Mouse (Mus musculus) layer of hippocampus, adult 9-10 months (tissue): ENCODE data around the gene Per1.

Experiments
- DNase-seq: peaks from one replicate; pipeline ENCODE4 v3.0.0; 2022; ENCODE audit warnings: low spot score

Per1 gene

GRCm38 (mm10) chr11:69094697-69095429 lies at the start of gene Per1:
Gene Per1, plus strand, starts transcription at chr11:69095217.
- DNase-seq: peak; percentile 100

GRCm38 (mm10) chr11:69045531-69046394 lies 49.3 kb upstream of the Per1 start, which contains the start of gene Aurkb:
Gene Aurkb, plus strand, starts transcription at chr11:69045647.
- no peak for DNase-seq

GRCm38 (mm10) chr11:69046395-69046774 lies 48.6 kb upstream of the Per1 start:
- no peak for DNase-seq

- DNase-seq: no peak
These were observed 47.4 kb upstream of the Per1 start for GRCm38 (mm10) chr11:69047592-69047991.

- no peak for DNase-seq
These were observed 46.9 kb upstream of the Per1 start for GRCm38 (mm10) chr11:69048151-69048550.

GRCm38 (mm10) chr11:69050748-69051147 lies 44.3 kb upstream of the Per1 start:
- DNase-seq: no peak

- no peak for DNase-seq
These were observed 43.2 kb upstream of the Per1 start for GRCm38 (mm10) chr11:69051771-69052170.

- no peak for DNase-seq
These were observed 42.1 kb upstream of the Per1 start for GRCm38 (mm10) chr11:69052824-69053421.

- no peak for DNase-seq
These were observed 41.2 kb upstream of the Per1 start for GRCm38 (mm10) chr11:69053848-69054247.

- no peak for DNase-seq
These were observed 36.8 kb upstream of the Per1 start for GRCm38 (mm10) chr11:69058265-69058664.

GRCm38 (mm10) chr11:69058729-69059356 lies 36.2 kb upstream of the Per1 start:
- DNase-seq: no peak

- DNase-seq: peak; percentile 91
These were observed 35.6 kb upstream of the Per1 start, which contains the start of gene Borcs6 for GRCm38 (mm10) chr11:69059357-69059974. Gene Borcs6, plus strand, starts transcription at chr11:69059717.

- no peak for DNase-seq
These were observed 35.0 kb upstream of the Per1 start for GRCm38 (mm10) chr11:69059975-69060411.

- DNase-seq: no peak
These were observed 34.4 kb upstream of the Per1 start for GRCm38 (mm10) chr11:69060448-69061254.

GRCm38 (mm10) chr11:69061255-69061912 lies 33.6 kb upstream of the Per1 start:
- DNase-seq: no peak

- peak; percentile 87 for DNase-seq
These were observed 32.7 kb upstream of the Per1 start for GRCm38 (mm10) chr11:69062194-69062760.

GRCm38 (mm10) chr11:69062761-69063224 lies 32.2 kb upstream of the Per1 start:
- peak; percentile 99 for DNase-seq

- DNase-seq: no peak
These were observed 31.4 kb upstream of the Per1 start for GRCm38 (mm10) chr11:69063413-69064201.
